Mouse (Mus musculus): Measurements from ENCODE around the gene Csad. TPM values are rescaled to one million over a fixed set of nuclear protein-coding genes. Genes with fewer than 3 reads are reported as not detected.
A peak's percentile ranks its signal among the peaks of the same experiment; 100 is the strongest.

The Csad gene
- polyA plus RNA-seq, 1 experiment from 2014 or later: 32.1 TPM

GRCm38 (mm10) chr15:102239260-102239590 lies 34.7 kb upstream of the Csad start:
- ATAC-seq (ENCODE audit: low FRiP score, low TSS enrichment): no peak
- H3K27ac ChIP-seq (replicated peaks): no peak overlapping the region; the same call in 1 of the 2 replicates
- peaks cover 10% of the 10 kb centered on the region for H3K4me1 ChIP-seq (replicated peaks; ENCODE audit: control insufficient read depth, insufficient read depth)
- H3K9me3 ChIP-seq (ENCODE audit: control insufficient read depth, low read length): no peaks in the 10 kb centered on the region
- no peaks in the 10 kb centered on the region for H3K27me3 ChIP-seq (ENCODE audit: control insufficient read depth, insufficient read depth, low read length)
- H3K9ac ChIP-seq (ENCODE audit: low read length): no peak overlapping the region
- H3K36me3 ChIP-seq (ENCODE audit: control insufficient read depth, insufficient read depth, low read length): peaks cover 9% of the 10 kb centered on the region; the same call in 1 of the 2 replicates
- TF ChIP-seq CTCF (IDR thresholded peaks at IDR 0.05; ENCODE audit: low read depth) (peak; percentile 88), EP300 (optimal IDR thresholded peaks at IDR 0.05) (no peak)
- peak; percentile 83 for DNase-seq (ENCODE audit: low spot score)
- H3K4me2 ChIP-seq (replicated peaks; ENCODE audit: low read depth): no peak overlapping the region
- WGBS: 12% methylated on average over 9 of the region's 9 CpGs
- no peak overlapping the region for H3K4me3 ChIP-seq (ENCODE audit: low read depth, low read length)

GRCm38 (mm10) chr15:102238543-102239259 lies 34.2 kb upstream of the Csad start:
- DNase-seq (ENCODE audit: low spot score) (no peak), ATAC-seq (ENCODE audit: low FRiP score, low TSS enrichment) (no peak)
- Histone ChIP-seq H3K4me3 (ENCODE audit: low read depth, low read length) (no peak overlapping the region), H3K9ac (ENCODE audit: low read length) (no peak overlapping the region), H3K36me3 (ENCODE audit: control insufficient read depth, insufficient read depth, low read length) (peaks cover 9% of the 10 kb centered on the region; the same call in 1 of the 2 replicates), H3K9me3 (ENCODE audit: control insufficient read depth, low read length) (no peaks in the 10 kb centered on the region), H3K4me1 (replicated peaks; ENCODE audit: control insufficient read depth, insufficient read depth) (peaks cover 9% of the 10 kb centered on the region), H3K27ac (replicated peaks) (no peak overlapping the region; the same call in 1 of the 2 replicates), H3K27me3 (ENCODE audit: control insufficient read depth, insufficient read depth, low read length) (no peaks in the 10 kb centered on the region), H3K4me2 (replicated peaks; ENCODE audit: low read depth) (no peak overlapping the region)
- TF ChIP-seq CTCF (IDR thresholded peaks at IDR 0.05; ENCODE audit: low read depth) (no peak), EP300 (optimal IDR thresholded peaks at IDR 0.05) (no peak)
- 86% methylated on average over 14 of the region's 14 CpGs for WGBS

- Histone ChIP-seq H3K4me3 (ENCODE audit: low read depth, low read length) (peak overlapping the region; percentile 8), H3K27me3 (ENCODE audit: control insufficient read depth, insufficient read depth, low read length) (no peaks in the 10 kb centered on the region), H3K9ac (ENCODE audit: low read length) (peak overlapping the region; percentile 31; the same call in 1 of the 2 replicates), H3K36me3 (ENCODE audit: control insufficient read depth, insufficient read depth, low read length) (peaks cover 6% of the 10 kb centered on the region; the same call in 1 of the 2 replicates), H3K9me3 (ENCODE audit: control insufficient read depth, low read length) (no peaks in the 10 kb centered on the region), H3K4me2 (replicated peaks; ENCODE audit: low read depth) (peak overlapping the region; percentile 37), H3K27ac (replicated peaks) (peak overlapping the region; percentile 69), H3K4me1 (replicated peaks; ENCODE audit: control insufficient read depth, insufficient read depth) (no peaks in the 10 kb centered on the region)
- peak; percentile 77 for ATAC-seq (ENCODE audit: low FRiP score, low TSS enrichment)
- 14% methylated on average over 20 of the region's 21 CpGs for WGBS
- peak; percentile 80 for DNase-seq (ENCODE audit: low spot score)
- TF ChIP-seq EP300 (optimal IDR thresholded peaks at IDR 0.05) (peak; percentile 81), CTCF (IDR thresholded peaks at IDR 0.05; ENCODE audit: low read depth) (peak; percentile 44)
Observed at GRCm38 (mm10) chr15:102235371-102236027, 31.0 kb upstream of the Csad start.

- no peak overlapping the region for H3K27ac ChIP-seq (replicated peaks)
- no peak overlapping the region for H3K4me3 ChIP-seq (ENCODE audit: low read depth, low read length)
- no peak overlapping the region for H3K4me2 ChIP-seq (replicated peaks; ENCODE audit: low read depth)
- no peak for DNase-seq (ENCODE audit: low spot score)
- ATAC-seq (ENCODE audit: low FRiP score, low TSS enrichment): no peak
- H3K9ac ChIP-seq (ENCODE audit: low read length): no peak overlapping the region; the same call in 1 of the 2 replicates
- peaks cover 5% of the 10 kb centered on the region; the same call in 1 of the 2 replicates for H3K36me3 ChIP-seq (ENCODE audit: control insufficient read depth, insufficient read depth, low read length)
- TF ChIP-seq CTCF (IDR thresholded peaks at IDR 0.05; ENCODE audit: low read depth): no peak
- no peak for TF ChIP-seq EP300 (optimal IDR thresholded peaks at IDR 0.05)
- no peaks in the 10 kb centered on the region for H3K4me1 ChIP-seq (replicated peaks; ENCODE audit: control insufficient read depth, insufficient read depth)
- H3K9me3 ChIP-seq (ENCODE audit: control insufficient read depth, low read length): no peaks in the 10 kb centered on the region
- 15% methylated on average over 2 of the region's 2 CpGs for WGBS
- H3K27me3 ChIP-seq (ENCODE audit: control insufficient read depth, insufficient read depth, low read length): no peaks in the 10 kb centered on the region
Observed at GRCm38 (mm10) chr15:102233896-102234295, 29.4 kb upstream of the Csad start.

GRCm38 (mm10) chr15:102232764-102233163 lies 28.2 kb upstream of the Csad start:
- no peak overlapping the region for H3K4me3 ChIP-seq (ENCODE audit: low read depth, low read length)
- no peak overlapping the region for H3K27ac ChIP-seq (replicated peaks)
- no peak for TF ChIP-seq EP300 (optimal IDR thresholded peaks at IDR 0.05)
- H3K36me3 ChIP-seq (ENCODE audit: control insufficient read depth, insufficient read depth, low read length): peaks cover 3% of the 10 kb centered on the region; the same call in 1 of the 2 replicates
- H3K9ac ChIP-seq (ENCODE audit: low read length): no peak overlapping the region
- no peak overlapping the region for H3K4me2 ChIP-seq (replicated peaks; ENCODE audit: low read depth)
- DNase-seq (ENCODE audit: low spot score): no peak
- H3K27me3 ChIP-seq (ENCODE audit: control insufficient read depth, insufficient read depth, low read length): no peaks in the 10 kb centered on the region
- H3K9me3 ChIP-seq (ENCODE audit: control insufficient read depth, low read length): no peaks in the 10 kb centered on the region
- ATAC-seq (ENCODE audit: low FRiP score, low TSS enrichment): no peak
- H3K4me1 ChIP-seq (replicated peaks; ENCODE audit: control insufficient read depth, insufficient read depth): no peaks in the 10 kb centered on the region
- 74% methylated on average over 7 of the region's 7 CpGs for WGBS

- 32% methylated on average over 6 of the region's 6 CpGs for WGBS
- H3K9me3 ChIP-seq (ENCODE audit: control insufficient read depth, low read length): no peaks in the 10 kb centered on the region
- no peak for TF ChIP-seq CTCF (IDR thresholded peaks at IDR 0.05; ENCODE audit: low read depth)
- TF ChIP-seq EP300 (optimal IDR thresholded peaks at IDR 0.05): no peak
- no peak within 1 kb of the TSS for H3K9ac ChIP-seq (ENCODE audit: low read length)
- ATAC-seq (ENCODE audit: low FRiP score, low TSS enrichment) (no peak), DNase-seq (ENCODE audit: low spot score) (peak; percentile 39)
- 0 out of 2 replicates have a peak within 1 kb of the TSS, but pooled peaks have one; percentile 13 for H3K27ac ChIP-seq (replicated peaks)
- no peaks in the 10 kb centered on the region for H3K27me3 ChIP-seq (ENCODE audit: control insufficient read depth, insufficient read depth, low read length)
- no peak within 1 kb of the TSS for H3K4me2 ChIP-seq (replicated peaks; ENCODE audit: low read depth)
- H3K36me3 ChIP-seq (ENCODE audit: control insufficient read depth, insufficient read depth, low read length): no peaks in the 10 kb centered on the region; the same call in 1 of the 2 replicates
- H3K4me1 ChIP-seq (replicated peaks; ENCODE audit: control insufficient read depth, insufficient read depth): no peaks in the 10 kb centered on the region
- no peak within 1 kb of the TSS for H3K4me3 ChIP-seq (ENCODE audit: low read depth, low read length)
Observed at GRCm38 (mm10) chr15:102231748-102232147, 27.2 kb upstream of the Csad start, which contains the start of gene Itgb7. Itgb7 (minus strand) TSS chr15:102231944.

All from stomach, postnatal 0 days (tissue).